Mouse (Mus musculus) layer of hippocampus, adult 2 months (tissue): ENCODE data around the gene Nkx2-5. TPM values are rescaled to one million over a fixed set of nuclear protein-coding genes. Genes with fewer than 3 reads are reported as not detected.

Experiments
- DNase-seq, 2 experiments: peaks; one replicate each; pipeline ENCODE4 v3.0.0; 2022; ENCODE audit warnings: low spot score in 2 of 2
- H3K27ac ChIP-seq: fragments of 200-600 bp; 2 replicates; pipeline ENCODE4 v1.8.1; 2022
- H3K4me3 ChIP-seq: fragments of 200-600 bp; 2 replicates; pipeline ENCODE4 v1.8.1; 2022; ENCODE audit warnings: mild to moderate bottlenecking
- CTCF ChIP-seq: fragments of 200-600 bp; conservative IDR thresholded peaks from 2 replicates; pipeline ENCODE4 v1.8.1; 2022; ENCODE audit warnings: antibody characterized with exemption, mild to moderate bottlenecking, moderate library complexity
- total RNA-seq, 2 experiments: library from RNA; stranded (reverse); gene quantifications; 2 replicates each; pipeline ENCODE4 v1.2.3; 2021

Nkx2-5 gene
- total RNA-seq, 2 experiments from 2014 or later: not detected

DNA sequence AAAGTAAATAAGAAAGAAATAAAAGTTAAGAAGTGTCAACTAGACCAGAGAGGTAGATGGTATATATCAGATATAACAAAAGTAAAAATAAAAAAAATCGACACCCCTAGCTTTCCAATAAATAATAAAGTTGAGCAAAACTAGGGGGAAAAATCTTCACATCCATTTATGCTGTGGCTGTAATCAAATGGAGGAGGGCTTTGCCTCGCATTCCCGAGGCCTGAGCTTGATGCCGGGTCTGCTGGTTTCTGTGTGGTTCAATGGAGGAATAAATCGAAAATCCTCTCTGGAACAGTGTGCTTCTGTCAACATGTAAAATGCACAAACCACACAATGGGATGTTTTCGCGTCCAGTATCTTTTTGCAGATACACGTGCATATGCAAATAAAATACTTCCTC lies 1.6 kb upstream of the Nkx2-5 start:
- no peak overlapping the region for H3K4me3 ChIP-seq
- H3K27ac ChIP-seq: no peak overlapping the region
- DNase-seq: no peak
- TF ChIP-seq CTCF: no peak

DNA sequence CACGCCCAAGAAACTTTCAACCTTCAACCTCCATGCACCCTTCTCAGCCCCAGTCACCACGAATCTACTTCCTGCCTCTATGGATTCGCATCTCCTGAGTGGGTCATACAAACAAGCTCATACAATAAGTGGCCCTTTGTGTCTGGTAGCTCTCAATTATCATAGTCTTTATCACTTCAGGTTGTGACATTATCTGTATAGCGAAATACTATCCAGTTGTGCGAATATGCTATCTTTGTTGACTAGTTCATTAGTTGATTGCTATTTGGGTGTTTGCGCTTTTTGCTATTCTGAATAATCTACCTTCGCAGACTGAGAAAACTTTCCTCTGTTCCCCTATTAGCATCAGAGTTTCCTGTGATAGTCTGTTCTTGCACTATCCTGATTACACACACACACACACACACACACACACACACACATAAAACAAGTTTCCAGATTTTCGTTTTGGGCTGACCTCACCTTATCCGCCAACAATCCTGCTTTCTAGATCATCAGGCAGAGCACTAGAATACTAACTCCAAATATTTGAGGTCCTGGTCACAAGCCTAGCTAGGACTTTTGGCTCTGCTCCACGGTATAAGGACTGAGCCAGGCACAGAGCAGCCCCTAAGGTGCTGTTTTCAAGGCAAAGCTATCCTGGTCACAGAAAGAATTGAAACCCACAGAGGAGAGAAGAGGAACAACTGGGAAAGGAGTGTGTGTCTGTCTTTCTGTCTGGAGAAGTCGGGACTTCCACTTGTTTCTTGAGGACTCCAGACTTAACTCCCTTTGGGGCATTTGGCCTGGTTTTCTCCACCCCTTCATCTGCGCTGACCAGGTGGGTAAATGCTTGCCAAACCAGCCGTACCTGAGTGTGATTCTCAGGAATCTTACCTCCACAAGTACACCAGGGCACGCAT lies 591 bp upstream of the Nkx2-5 start:
- no peak for DNase-seq
- no peak overlapping the region for H3K27ac ChIP-seq
- no peak for TF ChIP-seq CTCF
- H3K4me3 ChIP-seq: no peak overlapping the region

DNA sequence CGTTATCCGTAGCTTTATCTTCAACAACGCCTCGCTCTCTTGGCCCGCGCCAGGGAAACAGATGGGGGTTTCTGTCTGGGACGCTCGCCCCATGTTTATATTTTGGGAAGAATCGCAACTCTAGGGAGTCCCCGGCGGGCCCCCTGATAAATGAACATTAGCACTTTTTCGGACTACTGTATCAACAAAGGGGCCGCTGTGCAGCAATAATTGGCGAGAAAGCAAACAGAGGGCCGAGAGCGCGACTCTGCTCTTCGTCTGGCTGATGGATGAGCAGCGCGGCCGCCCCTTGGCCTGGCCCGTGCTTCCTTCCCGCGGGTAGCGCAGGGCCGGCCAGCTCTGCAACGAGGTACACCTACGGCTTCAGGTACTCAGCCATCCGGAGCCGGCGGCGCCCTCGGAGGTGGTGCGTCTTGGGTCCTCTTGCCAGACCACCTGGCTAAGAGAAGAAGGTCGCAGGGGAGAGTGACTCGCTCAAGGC lies 398 bp downstream of the Nkx2-5 start:
- no peak for DNase-seq
- Histone ChIP-seq H3K4me3 (no peak overlapping the region), H3K27ac (no peak overlapping the region)
- no peak for TF ChIP-seq CTCF

DNA sequence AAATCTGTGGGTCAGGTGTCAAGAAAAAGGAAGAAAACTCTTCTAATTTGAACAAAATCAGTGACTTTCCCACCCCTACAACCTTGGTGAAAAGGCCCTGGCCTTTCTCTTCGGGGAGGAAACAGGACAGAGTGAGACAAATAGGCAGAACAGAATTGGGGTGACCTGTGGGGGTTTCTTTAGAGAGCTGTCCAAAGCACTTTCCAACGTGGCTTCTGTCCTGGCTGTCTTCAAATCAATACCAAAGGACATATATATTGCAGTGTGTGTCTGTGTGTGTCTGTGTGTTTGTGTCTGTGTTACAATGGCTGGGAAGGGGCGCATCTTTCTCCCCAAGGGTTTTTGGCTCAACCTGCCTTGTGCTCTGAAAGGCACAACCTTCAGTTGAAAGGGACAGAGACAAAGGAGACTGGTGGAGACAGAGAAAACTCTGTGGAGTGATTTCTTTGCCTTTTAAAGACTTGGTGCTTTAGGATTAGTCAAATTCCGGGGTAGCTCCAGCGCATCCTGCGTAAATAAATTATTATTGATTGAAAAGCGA lies 1.0 kb downstream of the Nkx2-5 start:
- no peak for TF ChIP-seq CTCF
- H3K4me3 ChIP-seq: no peak overlapping the region
- H3K27ac ChIP-seq: no peak overlapping the region
- no peak for DNase-seq

DNA sequence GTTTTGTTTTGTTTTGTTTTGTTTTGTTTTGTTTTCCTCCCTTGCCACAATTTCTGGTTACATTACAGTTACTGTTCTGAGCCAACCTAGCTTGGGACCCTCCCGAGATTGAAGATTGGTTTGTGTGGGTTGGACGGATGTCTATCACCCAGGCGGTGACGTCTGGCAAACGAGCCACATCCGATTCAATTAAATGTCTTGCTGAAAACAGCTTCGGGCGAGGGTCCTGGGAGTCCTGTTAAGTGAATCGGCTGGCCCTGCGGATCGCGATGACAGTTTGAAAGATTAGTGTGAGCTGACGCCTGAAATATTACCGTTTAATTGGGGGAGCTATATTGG lies 1.6 kb downstream of the Nkx2-5 start:
- no peak for TF ChIP-seq CTCF
- no peak for DNase-seq
- Histone ChIP-seq H3K27ac (no peak overlapping the region), H3K4me3 (no peak overlapping the region)

DNA sequence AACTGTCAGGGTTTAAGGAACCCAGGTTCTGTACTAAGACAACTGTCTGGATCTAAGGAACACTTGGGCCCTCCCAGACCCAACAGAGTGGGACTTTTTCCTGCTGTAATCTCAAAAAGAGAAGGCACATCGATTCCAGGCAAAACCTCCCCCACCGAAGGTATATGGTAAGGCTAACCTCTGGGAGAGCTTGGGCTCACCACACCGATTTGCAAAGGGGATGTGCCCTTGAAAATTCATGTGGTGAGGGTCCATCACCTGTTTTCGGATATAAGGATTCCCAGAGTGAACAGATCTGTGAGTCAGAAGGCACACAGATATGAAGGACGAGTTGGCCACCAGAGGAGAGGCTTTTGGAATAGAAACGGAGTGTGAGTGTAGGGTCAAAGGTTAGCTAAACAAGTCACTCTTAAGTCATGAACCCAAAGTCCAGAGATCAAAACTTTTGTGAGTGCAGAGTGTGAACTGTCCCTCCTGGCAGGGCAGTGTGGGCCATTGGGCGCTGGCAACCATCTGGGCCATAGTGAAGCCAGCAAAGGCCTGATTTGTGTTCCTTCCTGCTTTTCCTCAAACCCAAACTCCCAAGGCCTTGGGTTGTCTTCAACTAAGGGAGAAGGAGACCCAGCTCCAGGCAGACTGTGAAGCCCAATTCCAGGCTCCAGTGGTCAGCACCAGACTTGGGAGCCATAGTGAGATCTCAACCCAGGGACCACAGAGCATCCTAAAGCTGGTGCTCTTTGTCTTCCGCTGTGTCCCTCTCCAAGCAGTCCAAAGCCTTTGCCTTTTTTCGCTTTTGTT lies 2.2 kb downstream of the Nkx2-5 start:
- Histone ChIP-seq H3K4me3 (no peak overlapping the region), H3K27ac (no peak overlapping the region)
- no peak for DNase-seq
- TF ChIP-seq CTCF: no peak

DNA sequence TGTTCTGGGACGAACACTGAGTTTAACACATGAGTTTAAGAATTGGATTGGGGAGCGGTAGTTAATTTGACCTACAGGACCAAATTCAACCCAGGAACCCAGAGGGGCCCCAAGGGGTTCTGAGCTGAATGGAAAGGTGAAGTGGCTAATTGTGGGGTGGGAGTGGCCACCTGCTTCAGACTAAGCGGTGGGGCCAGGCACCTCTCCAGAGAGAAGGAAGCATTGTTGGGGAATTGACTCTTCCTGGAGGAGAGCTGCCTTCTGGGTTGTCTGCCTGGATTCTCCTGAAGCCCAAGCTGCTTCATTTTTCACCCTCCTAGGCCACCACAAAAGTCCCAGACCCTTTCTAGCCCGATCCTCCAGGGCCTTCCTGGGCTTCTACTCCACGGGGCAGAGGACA lies 2.8 kb downstream of the Nkx2-5 start:
- H3K4me3 ChIP-seq: no peak overlapping the region
- DNase-seq: no peak
- no peak overlapping the region for H3K27ac ChIP-seq
- no peak for TF ChIP-seq CTCF

DNA sequence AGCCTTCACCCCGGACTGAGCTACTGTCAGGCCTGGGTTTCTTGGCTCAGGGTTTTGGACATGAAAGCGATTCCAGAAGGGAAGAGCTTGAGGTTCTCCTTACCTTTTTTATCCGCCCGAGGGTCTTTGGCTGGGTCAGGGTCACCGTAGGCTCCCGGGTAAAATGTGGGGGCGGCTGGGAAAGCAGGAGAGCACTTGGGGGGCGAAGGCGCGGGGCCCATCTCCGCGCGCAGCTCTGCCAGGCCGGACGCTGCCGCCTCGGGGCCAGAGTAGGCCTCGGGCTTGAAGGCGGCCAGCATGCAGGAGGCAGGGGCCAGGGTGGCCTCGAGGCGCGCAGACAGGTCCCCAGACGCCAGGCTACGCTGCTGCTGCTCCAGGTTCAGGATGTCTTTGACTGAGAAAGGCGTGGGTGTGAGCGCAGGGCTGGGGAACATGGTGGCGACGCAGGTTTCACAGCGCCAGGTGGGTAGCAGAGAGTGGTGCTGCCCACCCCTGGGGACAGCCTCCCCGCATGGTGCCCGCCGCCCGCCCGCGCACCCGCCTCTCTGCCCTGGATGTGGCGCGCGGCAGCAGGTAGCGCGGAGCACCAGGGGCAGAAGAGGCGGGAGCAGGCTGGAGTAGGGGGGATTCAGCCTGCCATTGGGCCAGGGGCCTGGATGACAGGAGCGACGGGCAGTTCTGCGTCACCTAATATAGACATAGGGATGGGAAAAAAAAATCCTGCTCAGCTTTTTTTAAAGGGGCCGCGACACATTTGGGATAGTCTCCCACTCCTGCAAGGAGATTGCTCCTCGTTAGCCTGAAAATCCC lies 3.7 kb downstream of the Nkx2-5 start:
- TF ChIP-seq CTCF: no peak
- H3K27ac ChIP-seq: no peak overlapping the region
- H3K4me3 ChIP-seq: no peak overlapping the region
- no peak for DNase-seq

DNA sequence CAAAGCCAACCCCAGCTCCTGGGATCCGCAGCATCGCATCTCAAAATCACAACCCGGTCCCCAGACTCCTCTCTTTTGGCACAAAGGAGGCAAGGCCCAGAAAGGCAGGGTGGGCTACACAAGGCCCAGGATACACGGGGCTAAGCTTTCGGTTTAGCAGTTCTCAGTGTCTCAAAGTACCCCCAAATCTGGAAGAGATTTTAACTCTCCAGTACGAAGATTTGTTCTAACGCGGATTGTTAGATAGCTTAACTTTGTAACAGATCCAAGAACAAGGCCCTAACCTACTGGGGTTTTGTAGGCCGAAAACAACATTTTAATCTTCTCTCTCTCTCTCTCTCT lies 4.4 kb downstream of the Nkx2-5 start:
- Histone ChIP-seq H3K27ac (no peak overlapping the region), H3K4me3 (no peak overlapping the region)
- no peak for TF ChIP-seq CTCF
- DNase-seq: no peak

DNA sequence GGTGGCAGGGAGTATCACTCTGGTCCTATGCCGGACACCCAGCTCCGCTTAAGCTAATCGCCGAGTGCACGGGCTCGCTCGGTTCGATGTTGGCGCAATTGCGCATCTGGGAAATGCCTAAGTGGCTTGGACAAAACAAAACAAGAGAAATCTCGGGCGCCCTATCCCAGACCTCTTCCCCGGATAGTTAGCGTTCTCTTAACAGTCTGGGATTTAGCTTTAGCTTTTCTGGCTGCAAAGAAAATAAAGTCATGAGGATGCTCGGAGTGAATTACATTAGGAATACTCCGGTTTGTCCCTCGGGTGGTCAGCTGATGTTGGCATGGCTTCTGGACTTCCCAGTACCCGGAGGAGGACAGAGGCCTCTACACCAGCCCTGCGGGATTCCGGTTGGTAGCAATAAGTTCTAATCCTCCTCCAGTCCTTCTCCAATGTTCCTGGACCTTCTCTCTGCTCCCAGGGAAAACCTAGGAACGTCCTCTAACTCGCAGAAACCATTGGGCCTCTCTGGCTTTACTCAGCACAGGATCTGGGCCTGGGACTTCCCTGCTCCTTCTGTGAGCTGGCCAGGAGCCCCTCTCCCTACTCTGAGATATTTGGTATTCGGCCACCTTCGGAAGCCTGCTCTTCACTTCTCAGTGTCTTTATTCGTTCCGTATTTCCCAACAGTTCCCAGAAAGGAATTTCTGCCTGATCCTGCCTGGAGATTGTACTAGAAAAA lies 4.9 kb downstream of the Nkx2-5 start:
- no peak for DNase-seq
- no peak for TF ChIP-seq CTCF
- Histone ChIP-seq H3K4me3 (no peak overlapping the region), H3K27ac (no peak overlapping the region)

DNA sequence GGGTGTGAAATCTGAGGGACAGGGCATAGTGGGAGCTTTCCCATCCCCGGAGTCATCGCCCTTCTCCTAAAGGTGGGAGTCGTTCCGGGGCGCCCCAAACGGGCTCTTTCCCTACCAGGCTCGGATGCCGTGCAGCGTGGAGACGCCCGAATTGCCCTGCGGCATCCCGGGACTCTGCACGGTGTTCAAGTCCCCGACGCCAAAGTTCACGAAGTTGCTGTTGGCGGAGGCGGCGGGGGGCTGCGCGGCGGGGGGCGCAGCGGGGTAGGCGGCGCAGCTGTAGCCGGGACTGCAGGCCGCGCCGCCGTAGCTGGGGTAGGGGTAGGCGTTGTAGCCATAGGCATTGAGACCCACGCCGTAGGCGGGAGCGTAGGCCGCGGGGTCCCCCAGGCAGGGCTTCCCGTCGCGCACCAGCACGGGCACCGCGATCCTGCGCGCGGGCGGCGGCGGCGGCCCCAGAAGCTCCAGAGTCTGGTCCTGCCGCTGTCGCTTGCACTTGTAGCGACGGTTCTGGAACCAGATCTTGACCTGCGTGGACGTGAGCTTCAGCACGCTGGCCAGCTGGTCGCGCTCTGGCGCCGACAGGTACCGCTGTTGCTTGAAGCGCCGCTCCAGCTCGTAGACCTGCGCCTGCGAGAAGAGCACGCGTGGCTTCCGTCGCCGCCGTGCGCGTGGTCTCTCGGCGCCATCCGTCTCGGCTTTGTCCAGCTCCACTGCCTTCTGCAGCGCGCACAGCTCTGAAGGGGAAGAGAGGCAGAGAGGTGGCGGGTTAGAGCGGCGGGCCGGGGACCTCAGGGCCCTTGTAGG lies 5.7 kb downstream of the Nkx2-5 start:
- no peak for TF ChIP-seq CTCF
- H3K4me3 ChIP-seq: no peak overlapping the region
- DNase-seq: no peak

More for the DNA sequence above, 5.7 kb downstream of the Nkx2-5 start:
- H3K27ac ChIP-seq: no peak overlapping the region
